Mouse (Mus musculus) G1E (cell line): Measurements from ENCODE around the gene Tbc1d8. TPM values are rescaled to one million over a fixed set of nuclear protein-coding genes. Genes with fewer than 3 reads are reported as not detected.

ENCODE experiments used
- ATAC-seq: 2 replicates; pipeline ENCODE4 v1.8.0; 2016; ENCODE audit warnings: mild to moderate bottlenecking; ENCODE audit not compliant: insufficient number of reproducible peaks, poor library complexity, low FRiP score, severe bottlenecking; ENCODE audit errors: extremely low read depth
- DNase-seq: peaks from one replicate; pipeline ENCODE4 v3.0.0; 2012; ENCODE audit warnings: low spot score
- H3K27me3 ChIP-seq: 2 replicates; pipeline ENCODE4 v1.6.1; 2012; ENCODE audit warnings: mild to moderate bottlenecking, low read length, inconsistent platforms; ENCODE audit not compliant: insufficient read depth
- H3K36me3 ChIP-seq: replicated peaks from 2 replicates; pipeline ENCODE3; 2012; ENCODE audit warnings: mild to moderate bottlenecking, inconsistent platforms
- H3K4me1 ChIP-seq: 2 replicates; pipeline ENCODE4 v1.6.1; 2012; ENCODE audit warnings: low read depth, low read length, inconsistent platforms, mixed read lengths; ENCODE audit not compliant: insufficient read depth
- H3K4me3 ChIP-seq: 2 replicates; pipeline ENCODE4 v1.5.1; 2012; ENCODE audit warnings: low read depth, mild to moderate bottlenecking, inconsistent platforms, low read length, moderate library complexity, mixed read lengths
- H3K9me3 ChIP-seq: replicated peaks from 2 replicates; pipeline ENCODE4 v1.6.1; 2012; ENCODE audit warnings: inconsistent platforms
- CTCF ChIP-seq: IDR thresholded peaks from 2 replicates; pipeline ENCODE4 v1.5.1; 2012; ENCODE audit warnings: low read depth, low read length, inconsistent platforms, mixed read lengths
- GATA1 ChIP-seq: IDR thresholded peaks from 2 replicates; pipeline ENCODE4 v1.6.1; 2012; ENCODE audit warnings: borderline replicate concordance, low read length, inconsistent platforms, mixed read lengths
- GATA2 ChIP-seq: IDR thresholded peaks from 2 replicates; pipeline ENCODE4 v1.6.1; 2012; ENCODE audit warnings: low read depth, low read length, inconsistent platforms, borderline replicate concordance
- POLR2AphosphoS5 ChIP-seq: IDR thresholded peaks from 2 replicates; pipeline ENCODE4 v1.6.1; 2012; ENCODE audit warnings: low read depth, low read length, inconsistent platforms; ENCODE audit not compliant: insufficient replicate concordance
- TAL1 ChIP-seq: conservative IDR thresholded peaks from 2 replicates; pipeline ENCODE4 v1.6.1; 2012; ENCODE audit warnings: low read depth, low read length, inconsistent platforms, mixed read lengths
- polyA plus RNA-seq: library from polyadenylated mRNA; stranded (reverse); fragments of >175 nt; gene quantifications from 2 replicates; pipeline ENCODE4 v1.2.3, GENCODE M21; 2012
- total RNA-seq, 2 experiments: library from RNA; stranded (forward) in 1 of 2; stranded (reverse) in 1 of 2; fragments of 200-1000 nt in 1 of 2; fragments of >200 nt in 1 of 2; fragmentation: Nextera tagmentation in 1 of 2; gene quantifications; 2 replicates each; pipeline ENCODE4 v1.2.3; 2014 to 2017

The Tbc1d8 gene
- total and polyA plus RNA-seq, 3 experiments = 3.5 to 6.9 (median 3.9) TPM

GRCm38 (mm10) chr1:39398284-39398683 is 80.3 kb downstream of the Tbc1d8 start:
- ATAC-seq (no peak), DNase-seq (no peak)
- Histone ChIP-seq H3K4me3 (no peak overlapping the region), H3K4me1 (peaks cover 70% of the 10 kb centered on the region), H3K27me3 (no peaks in the 10 kb centered on the region), H3K36me3 (peaks cover 83% of the 10 kb centered on the region), H3K9me3 (peaks cover 12% of the 10 kb centered on the region)
- no peak for TF ChIP-seq TAL1
- TF ChIP-seq GATA2 = no peak
- TF ChIP-seq POLR2AphosphoS5 = no peak
- no peak for TF ChIP-seq CTCF
- TF ChIP-seq GATA1 = no peak

DNA sequence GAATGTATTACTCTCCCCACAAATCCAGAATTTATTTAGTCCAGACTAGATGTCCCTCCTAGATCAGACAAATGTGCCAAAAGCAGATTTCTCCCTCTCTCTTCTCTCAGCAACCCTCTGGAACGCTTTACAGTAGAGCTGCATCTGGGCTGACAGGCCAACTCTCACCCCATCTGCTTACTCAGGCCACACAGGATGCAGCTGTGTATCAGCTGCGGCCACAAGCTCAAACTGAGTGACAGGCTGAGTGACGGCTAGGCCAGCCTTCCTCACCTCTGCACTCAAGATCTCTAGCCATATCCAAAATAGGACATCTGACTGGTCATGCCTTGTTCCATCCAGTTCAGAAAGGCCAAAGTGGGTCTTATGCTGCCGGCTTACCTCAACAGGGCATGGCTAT is 82.2 kb downstream of the Tbc1d8 start:
- H3K36me3 ChIP-seq = peaks cover 81% of the 10 kb centered on the region
- ATAC-seq = peak; percentile 54
- H3K9me3 ChIP-seq = peaks cover 12% of the 10 kb centered on the region
- peaks cover 89% of the 10 kb centered on the region for H3K4me1 ChIP-seq
- no peaks in the 10 kb centered on the region for H3K27me3 ChIP-seq
- no peak overlapping the region for H3K4me3 ChIP-seq
- TF ChIP-seq CTCF (no peak), TAL1 (peak; percentile 53)
- DNase-seq = peak; percentile 46

- Histone ChIP-seq H3K9me3 (peaks cover 12% of the 10 kb centered on the region), H3K36me3 (peaks cover 80% of the 10 kb centered on the region), H3K27me3 (no peaks in the 10 kb centered on the region), H3K4me1 (peaks cover 80% of the 10 kb centered on the region), H3K4me3 (no peak overlapping the region)
- no peak for DNase-seq
- no peak for TF ChIP-seq CTCF
- no peak for TF ChIP-seq GATA2
- TF ChIP-seq TAL1 = no peak
- no peak for TF ChIP-seq GATA1
- TF ChIP-seq POLR2AphosphoS5 = no peak
- no peak for ATAC-seq
These were observed 83.9 kb downstream of the Tbc1d8 start for GRCm38 (mm10) chr1:39394650-39395049.

- H3K4me1 ChIP-seq = peaks cover 80% of the 10 kb centered on the region
- H3K9me3 ChIP-seq = peaks cover 12% of the 10 kb centered on the region
- H3K27me3 ChIP-seq = no peaks in the 10 kb centered on the region
- ATAC-seq (no peak), DNase-seq (no peak)
- TF ChIP-seq CTCF (no peak), POLR2AphosphoS5 (no peak), TAL1 (no peak), GATA1 (no peak), GATA2 (no peak)
- peak overlapping the region; percentile 51; the same call in 1 of the 2 replicates for H3K4me3 ChIP-seq
- H3K36me3 ChIP-seq = peaks cover 80% of the 10 kb centered on the region
These were observed 84.5 kb downstream of the Tbc1d8 start for GRCm38 (mm10) chr1:39394096-39394495.

DNA sequence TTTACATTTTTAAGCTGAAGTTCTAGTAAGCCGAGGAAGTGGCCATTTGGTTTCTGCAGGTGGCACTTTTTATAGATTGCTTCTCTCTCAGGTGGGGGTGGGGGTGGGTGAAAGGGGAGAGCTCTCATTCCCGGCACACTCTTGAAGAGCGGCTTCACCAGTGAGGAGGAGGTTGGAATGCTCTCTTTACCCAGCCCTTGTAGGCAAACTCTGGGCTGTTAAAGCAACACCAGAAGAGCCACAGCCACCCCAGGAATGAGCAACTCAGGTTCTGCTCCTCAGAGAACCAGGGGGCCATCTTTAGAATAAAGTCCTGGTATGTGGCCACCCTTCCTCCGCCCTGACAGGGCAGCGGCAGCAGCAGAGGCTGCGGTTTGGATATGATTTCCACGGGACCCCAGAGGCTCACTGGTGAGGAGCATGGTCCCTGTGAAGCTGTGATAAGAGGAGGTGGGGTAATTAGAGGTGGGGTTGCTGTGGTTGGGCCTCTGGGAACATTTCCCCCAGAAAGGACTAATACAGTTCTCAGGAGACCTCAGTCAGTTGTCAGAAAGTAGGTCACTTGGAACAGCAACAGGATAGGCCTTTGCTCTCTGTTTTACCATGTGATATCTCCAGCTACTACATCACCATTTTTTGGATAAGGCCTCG is 85.2 kb downstream of the Tbc1d8 start:
- Histone ChIP-seq H3K4me1 (peaks cover 78% of the 10 kb centered on the region), H3K36me3 (peaks cover 80% of the 10 kb centered on the region), H3K27me3 (no peaks in the 10 kb centered on the region), H3K4me3 (peak overlapping the region; percentile 39; the same call in 1 of the 2 replicates), H3K9me3 (peaks cover 12% of the 10 kb centered on the region)
- no peak for TF ChIP-seq GATA1
- no peak for TF ChIP-seq CTCF
- TF ChIP-seq POLR2AphosphoS5 = no peak
- TF ChIP-seq TAL1 = peak; percentile 92
- ATAC-seq = peak; percentile 87
- peak; percentile 95 for DNase-seq

DNA sequence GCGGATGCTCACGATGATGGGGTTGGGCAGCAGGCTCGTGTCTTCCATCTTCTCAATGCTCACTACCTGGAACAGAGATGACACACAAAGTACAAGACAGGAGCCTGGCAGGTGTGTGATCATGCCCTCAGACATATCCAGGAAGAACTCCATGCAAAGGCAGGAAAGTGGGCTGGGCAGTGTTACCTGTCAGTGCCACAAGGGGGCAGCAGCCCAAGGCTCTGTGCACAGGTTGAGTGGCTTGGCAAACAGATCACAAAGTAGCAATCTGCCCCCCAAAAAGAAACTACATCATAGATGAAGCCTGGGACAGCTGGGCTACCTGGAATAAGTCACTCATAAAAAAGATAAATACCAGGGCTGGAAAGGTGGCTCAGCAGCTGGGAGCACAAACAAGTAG is 86.4 kb downstream of the Tbc1d8 start:
- DNase-seq (peak; percentile 71), ATAC-seq (no peak)
- no peaks in the 10 kb centered on the region for H3K27me3 ChIP-seq
- H3K9me3 ChIP-seq = peaks cover 6% of the 10 kb centered on the region
- H3K36me3 ChIP-seq = peaks cover 79% of the 10 kb centered on the region
- peaks cover 73% of the 10 kb centered on the region for H3K4me1 ChIP-seq
- no peak overlapping the region for H3K4me3 ChIP-seq
- no peak for TF ChIP-seq GATA2
- TF ChIP-seq TAL1 = no peak
- no peak for TF ChIP-seq GATA1
- TF ChIP-seq CTCF = peak; percentile 99
- no peak for TF ChIP-seq POLR2AphosphoS5

DNA sequence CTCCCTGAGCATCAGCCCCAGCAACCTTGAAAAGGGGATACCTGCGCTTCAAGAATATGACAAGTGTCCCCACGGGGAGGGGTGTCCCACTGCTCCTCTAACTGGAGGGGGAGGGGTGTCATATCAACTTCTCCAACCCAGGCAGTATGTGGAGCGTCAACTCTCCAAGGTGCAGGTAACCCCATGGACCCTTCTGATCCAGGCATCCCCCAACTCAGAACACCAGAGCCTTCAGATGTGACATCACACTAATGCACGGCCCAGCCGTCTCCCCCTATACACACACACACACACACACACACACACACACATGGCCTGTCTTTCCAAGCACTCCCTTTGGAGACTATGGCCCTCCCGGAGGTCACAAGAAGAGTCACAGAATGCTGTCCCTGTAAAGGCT is 86.9 kb downstream of the Tbc1d8 start:
- no peak for TF ChIP-seq GATA2
- no peak for TF ChIP-seq GATA1
- peaks cover 80% of the 10 kb centered on the region for H3K36me3 ChIP-seq
- DNase-seq (no peak), ATAC-seq (no peak)
- no peak overlapping the region for H3K4me3 ChIP-seq
- no peaks in the 10 kb centered on the region for H3K27me3 ChIP-seq
- H3K9me3 ChIP-seq = peaks cover under 1% of the 10 kb centered on the region; the same call in 1 of the 2 replicates
- peaks cover 70% of the 10 kb centered on the region for H3K4me1 ChIP-seq
